Mouse (Mus musculus) cerebellum, postnatal 14 days (tissue): ENCODE measurements at regions not wholly inside any gene's neighbourhood (a gene's known extent, or its start where the extent isn't known, plus 50 kb on each side); places are given as distances from the start of the nearest gene placed in this dataset.

Experiments used
- DNase-seq, 2 experiments: peaks; one replicate each; pipeline ENCODE4 v3.0.0; 2021; ENCODE audit warnings: mixed read lengths in 2 of 2

DNA sequence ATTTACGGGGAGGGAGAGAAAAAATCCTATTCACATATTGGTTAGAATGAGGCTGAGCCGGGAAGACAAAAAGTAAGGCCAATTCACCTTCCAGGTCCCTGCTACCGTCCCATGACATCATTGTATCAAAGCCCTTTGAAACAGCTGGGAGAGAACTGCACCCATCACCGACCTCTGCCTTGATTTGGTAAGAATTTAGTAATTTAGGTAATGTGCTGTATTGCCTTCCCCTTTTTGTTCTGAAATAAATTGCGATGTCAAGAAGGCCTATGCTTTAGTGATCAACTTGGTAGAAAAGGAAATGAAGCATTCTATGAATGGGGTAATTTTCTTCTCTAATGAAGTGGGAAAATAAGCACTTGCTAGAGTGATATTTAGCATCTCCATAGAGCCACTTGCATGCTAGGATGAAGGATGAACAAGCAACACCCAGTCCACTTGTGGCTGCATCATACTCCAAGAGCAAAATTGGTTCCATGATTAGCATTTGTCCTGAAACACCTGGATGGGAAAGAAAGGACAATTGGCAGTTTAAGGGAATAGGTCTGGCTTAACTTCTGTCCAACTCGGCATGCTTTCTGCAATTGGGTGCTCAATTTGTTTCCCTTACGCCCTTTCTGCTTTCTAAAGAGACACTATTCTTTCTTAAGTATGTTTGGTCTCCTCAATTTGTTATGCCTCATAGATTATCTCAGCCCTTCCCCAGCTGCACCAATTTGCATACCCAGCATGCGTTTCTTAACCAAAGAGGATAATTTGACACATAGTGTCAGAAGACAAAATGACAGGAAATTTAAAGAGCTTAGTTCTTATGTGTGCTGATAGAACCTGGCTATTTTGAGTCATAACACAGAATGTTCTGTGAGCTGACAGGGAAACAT is 114.2 kb upstream of the Kitl start:
- DNase-seq = no peak

DNA sequence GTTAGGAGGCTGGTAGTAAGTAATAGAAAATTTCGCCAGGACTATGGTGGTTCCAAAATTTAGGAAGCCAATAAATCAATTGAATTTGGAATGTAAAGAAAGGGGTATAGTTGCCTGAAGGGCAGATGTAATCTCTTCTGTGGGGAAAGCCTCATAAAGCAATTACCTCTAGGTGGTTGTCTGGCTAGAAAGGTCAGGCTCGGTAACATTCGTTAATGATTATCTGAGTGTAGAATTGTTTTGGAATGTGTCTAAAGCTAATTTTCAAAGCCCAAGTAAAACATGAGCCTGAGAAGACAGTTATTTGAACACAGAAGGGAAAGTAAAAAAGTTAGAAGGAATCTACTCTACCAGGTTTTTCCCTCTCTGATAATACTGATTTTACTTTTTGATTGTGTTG is 121.4 kb upstream of the Kitl start:
- DNase-seq = no peak

GRCm38 (mm10) chr10:99891899-99892298 is 123.5 kb upstream of the Kitl start:
- no peak for DNase-seq

- DNase-seq = no peak
These were observed 122.4 kb upstream of the Csl start for GRCm38 (mm10) chr10:99881901-99882300.

GRCm38 (mm10) chr10:99879362-99879761 is 119.9 kb upstream of the Csl start:
- no peak for DNase-seq

GRCm38 (mm10) chr10:99864711-99865110 is 105.3 kb upstream of the Csl start:
- peak; percentile 58 to 61 for DNase-seq

DNA sequence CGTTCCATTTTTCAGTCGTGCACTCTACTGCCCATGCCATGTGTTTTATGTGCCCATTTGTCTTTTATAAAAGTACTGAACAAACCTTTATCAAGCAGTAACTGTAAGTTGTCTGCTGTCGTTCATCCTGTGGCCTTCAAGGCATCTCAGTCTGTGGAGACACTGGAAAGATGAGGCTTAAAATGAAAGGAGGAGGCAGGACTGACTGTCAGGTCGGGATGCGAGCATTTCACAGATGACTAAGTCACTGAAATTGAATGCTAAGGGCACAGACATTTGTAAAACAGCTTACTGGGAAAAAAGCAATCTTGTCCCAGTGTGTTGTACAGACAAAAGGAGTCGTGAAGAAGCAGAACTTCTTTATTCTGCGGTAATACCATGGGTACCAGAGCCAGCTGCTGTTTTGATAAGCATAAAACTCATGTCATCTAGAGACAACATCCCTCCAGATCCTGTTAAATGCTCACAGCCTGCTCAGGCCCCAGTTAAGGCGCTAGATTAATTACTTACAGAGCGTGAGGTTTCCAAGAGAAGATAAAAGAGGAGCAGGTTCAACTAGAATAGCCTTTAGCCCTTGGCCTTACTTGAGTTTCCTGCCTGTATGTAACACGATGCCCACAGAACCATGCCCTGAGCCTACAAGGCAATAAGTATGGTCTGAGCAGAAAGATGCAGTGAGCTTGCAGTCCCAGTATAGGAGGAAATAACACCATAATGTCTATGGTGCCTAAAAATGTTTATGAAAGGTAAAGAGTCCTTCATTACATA is 101.0 kb upstream of the Csl start:
- no peak for DNase-seq

- DNase-seq = no peak
These were observed 84.7 kb upstream of the Csl start for GRCm38 (mm10) chr10:99844110-99844509.

GRCm38 (mm10) chr10:99841167-99841843 is 81.8 kb upstream of the Csl start:
- DNase-seq = no peak

GRCm38 (mm10) chr10:99840179-99840876 is 80.9 kb upstream of the Csl start:
- DNase-seq = no peak

DNA sequence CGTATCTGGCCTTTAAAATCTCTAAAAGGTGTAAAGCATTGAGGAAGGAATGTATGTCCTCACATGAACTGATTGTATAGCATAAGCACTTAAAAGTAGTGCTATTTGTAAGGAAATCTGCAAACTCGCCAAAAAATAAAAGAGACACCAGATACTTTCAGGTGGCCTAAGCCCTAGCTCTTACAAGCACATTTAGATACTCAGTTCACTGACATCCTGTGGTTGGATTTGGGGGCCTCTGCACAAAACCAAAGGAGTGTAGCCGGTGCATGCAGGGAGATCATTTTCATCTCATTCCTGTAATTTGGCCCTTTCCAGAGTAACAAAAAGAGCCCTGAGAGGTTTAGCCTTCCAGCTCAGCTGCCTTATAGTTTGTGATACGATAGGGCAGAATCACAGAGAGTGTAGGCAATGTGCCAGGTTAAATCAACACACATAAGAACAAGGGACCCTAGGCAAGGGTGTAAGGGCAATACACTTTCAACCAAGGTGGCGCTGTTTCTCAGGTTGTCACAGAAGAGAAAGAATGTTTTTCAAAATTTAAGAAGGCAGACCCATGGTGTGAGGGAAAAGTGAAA is 77.5 kb upstream of the Csl start:
- DNase-seq = no peak

DNA sequence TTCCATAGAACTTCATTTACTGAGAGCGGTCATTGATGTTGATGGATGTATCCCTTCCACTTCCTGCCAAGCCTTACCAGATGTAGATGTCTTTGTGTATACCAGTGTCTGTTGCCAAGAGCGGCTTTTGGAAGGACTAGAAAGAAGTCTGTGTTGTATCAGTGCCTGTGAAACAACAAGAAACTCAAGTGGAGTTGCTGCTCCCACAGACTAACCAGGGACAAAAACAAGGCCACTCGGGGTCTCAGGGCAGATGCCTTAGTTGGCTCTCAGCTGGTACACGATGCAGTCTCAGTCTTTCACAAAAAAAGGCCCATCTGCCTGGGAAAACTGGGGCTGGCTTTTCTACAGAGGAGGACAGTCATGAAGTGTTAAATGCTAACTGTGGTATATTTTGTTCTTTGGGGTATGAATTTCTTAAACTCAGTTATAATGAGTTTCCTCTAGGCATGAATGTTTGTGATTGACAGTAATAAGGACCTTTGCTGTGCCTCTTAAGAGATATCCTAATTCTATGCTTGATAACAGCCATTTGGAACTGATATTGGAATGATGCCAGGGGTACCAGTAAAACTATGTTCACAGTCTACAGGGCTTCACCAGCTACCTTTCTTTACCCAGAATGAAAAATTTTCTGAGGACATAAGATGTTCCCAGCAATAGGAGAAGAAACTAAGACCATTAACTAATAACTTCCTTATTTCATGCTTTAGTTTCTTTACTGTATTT is 75.6 kb upstream of the Csl start:
- DNase-seq = no peak

DNA sequence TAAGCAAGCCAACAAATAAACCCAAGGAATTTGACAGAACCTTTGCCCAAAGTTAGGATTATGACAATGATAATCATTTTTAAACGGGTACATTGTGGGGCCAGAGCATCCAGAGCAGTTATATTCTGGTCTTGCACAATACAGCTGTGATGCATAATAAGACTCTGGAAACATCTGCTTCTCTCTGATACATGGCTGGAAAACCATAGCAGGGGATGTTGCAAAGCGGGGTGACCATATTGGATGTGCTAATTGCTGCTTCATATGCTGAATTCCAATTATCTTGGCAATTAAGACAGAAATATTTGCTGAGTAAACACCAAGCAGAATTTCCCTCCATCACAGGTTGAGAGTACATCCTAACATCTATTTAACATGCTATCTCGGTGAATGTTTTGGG is 70.5 kb upstream of the Csl start:
- DNase-seq = no peak

- DNase-seq = no peak
These were observed 68.0 kb upstream of the Csl start for GRCm38 (mm10) chr10:99827476-99827875.

DNA sequence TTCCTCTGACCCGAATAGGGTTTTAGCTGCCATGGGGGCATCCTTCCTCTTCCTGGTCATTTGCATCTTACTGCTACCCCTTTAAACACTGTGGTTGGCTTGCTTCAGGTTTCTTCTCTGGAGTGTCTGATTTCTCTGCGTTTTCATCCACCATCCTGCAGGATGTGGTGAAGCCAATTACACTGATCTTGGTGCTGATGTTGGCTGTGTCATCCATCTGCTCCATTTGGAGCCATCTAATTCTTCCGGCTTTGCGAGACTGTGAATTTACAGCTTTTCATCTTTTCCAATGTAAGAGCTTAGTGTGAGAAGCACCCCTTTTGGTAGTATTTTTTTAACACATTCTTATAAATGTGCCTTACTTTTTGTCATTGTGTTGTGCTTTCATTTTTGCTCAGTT is 66.4 kb upstream of the Csl start:
- DNase-seq = no peak

DNA sequence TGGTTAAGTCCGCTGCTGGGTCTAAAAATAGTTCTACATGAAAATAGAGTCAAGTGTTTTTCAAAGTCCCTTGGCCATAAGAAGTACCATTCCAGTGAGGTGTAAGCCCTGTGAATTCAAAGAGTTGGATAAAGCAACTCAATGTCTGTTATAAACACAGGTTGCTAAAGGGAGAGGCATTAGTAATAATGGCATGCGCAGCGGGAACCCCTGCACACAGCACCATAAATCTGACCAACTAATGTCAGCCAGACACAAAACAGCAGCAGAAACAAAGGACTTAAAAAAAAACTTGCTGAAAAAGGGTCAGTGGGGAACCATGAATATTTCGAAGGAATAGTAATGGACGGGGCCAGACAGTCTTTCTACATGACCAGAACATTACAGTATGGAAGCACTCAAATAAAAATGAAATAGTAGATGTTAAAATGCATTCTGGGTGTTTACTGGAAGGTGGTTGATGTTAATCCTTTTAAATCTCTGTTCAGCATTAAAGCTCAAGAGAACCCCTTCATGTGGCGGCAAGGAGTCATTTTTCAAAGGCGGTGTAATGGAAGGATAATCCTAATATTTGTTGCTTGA is 52.7 kb upstream of the Csl start:
- no peak for DNase-seq

DNA sequence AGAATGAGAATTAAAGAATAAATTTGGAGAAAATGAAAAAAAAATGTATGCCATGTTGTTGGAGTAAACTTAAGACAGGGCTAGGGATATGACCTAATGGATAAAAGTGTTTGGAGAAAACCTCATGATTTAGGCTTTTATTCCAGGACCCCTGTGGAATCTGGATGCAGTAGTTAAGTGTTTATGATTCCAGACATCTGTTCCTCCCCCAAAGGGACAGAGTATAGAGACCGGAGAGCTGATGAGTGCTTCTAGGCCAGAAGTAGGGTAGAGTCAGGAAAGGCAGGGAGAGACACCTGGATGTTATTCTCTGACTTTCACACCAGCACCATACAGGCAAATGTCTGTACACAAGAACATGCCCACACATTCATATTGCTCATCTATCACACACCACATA is 52.0 kb upstream of the Csl start:
- no peak for DNase-seq
